Mouse (Mus musculus) ES-CJ7 (cell line): ENCODE measurements around the gene Masp2.

Experiments
- DNase-seq: peaks from one replicate; pipeline ENCODE4 v3.0.0; 2011; ENCODE audit warnings: low read depth, low spot score

Masp2 gene

DNA sequence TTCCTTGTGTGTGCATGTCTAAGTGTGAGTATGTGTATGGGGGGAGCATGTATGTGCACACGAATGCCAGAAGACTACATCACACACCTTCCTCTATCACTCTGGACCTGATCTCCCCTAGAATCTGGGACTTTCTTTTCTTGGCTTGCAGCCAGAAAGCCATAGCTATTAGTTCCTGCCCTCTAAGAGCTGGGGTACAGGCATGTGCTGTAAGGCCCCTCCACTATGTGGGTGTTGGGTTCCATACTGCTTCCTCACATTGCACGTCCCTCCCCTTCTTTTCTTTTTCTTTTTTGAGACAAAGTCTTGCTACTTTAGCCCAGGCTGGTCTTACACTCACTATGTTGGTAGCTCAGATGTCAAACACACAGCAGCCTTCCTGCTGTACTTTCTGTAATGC is 33.0 kb downstream of the Masp2 start:
- DNase-seq = no peak

DNA sequence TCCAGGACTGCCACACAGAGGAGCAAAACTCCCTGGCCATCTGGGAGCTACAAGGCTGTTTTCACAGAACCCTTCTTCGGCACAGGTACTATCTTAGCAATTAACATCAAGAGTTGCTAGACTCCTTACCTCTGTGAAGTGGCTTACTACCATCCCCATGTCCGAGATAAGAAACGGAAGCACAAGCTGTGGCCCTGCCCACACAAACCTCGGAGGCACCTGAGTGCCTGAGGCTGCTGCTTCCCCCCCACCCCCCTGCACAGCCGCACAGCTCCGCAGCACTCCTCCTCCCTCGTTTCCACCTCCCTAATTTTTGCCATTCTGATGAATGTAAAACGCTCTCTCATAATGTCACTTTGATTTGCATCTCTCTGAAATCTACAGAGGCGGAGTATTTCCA is 35.9 kb downstream of the Masp2 start:
- no peak for DNase-seq

DNA sequence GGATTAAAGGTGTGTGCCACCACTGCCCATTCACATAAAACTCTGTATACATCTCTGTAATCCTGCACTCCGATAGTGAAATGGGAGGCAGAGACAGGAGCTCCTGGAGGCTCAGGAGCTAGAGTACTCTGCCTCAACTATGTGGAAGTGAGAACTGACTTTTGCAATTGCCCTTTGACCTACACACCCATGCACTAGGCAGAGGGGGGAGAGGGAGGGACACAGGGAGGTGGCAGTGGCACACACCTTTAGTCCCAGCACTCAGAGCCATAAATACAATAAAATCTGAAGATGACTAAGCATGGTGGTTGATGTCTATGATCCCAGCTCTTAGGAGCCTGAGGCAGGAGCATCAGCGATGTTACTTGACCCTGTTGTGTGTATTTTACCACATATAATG is 37.1 kb downstream of the Masp2 start:
- DNase-seq = no peak

DNA sequence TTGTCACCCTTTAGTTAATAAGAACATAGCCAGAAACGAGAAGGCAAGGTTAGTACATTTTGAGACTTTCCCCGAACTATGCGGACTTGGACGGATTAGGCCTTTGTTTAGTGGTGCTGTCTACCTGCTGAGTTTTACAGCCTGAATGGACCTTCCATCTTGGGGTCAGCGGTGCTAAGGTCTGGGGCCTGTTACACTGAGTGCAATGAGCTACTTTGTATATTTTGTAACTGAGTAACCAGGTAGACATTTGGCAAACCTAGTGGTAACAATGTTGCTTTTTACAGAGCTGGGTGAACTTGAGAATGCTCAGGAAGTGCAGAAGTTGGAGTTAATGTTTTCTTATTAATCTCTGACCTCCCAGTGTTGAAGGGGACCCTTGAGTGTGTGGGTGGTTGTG is 38.8 kb downstream of the Masp2 start:
- DNase-seq = no peak

DNA sequence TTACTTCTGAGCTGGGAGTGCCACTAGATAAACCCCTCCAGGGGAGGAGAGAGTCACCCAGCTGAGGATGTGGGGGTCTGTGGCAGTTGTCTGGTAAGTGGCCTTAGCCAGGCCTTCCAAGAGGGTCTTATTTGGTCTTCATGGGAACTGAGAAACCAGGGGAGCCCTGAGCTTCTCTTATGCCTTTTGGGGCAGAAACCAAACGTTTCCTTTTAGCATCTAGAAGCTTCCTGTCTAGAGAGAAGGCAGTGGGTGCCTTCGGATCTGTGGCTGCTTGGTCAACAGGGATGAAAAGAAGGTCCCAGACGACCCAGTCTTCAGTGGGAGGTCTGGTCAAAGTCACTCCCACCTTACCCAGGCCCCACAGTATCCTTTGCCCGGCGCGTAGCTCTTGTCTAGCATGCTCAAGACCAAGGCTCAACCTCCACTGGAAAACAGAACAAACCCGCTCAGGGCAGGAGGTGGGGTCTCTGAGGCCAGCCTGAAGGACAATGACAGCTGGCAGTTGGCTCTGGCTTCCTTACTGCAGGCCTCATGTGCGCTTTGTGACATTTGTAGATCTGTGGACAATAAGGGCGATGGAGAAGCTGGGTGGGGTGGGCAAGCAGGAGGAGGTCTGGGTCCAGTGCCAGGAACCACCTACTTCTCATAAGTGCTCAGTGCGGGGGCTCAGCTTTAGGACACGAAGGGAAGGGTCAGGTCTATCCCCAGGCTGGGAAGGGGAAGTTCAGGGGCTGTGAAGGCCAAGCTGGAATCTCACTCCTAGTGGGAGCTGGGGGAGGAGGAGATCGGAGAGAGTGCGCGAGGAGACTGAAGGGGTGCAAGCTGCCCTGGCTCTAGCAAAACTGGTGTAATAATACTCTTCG is 41.2 kb downstream of the Masp2 start, which contains the start of gene Gm572:
Gene Gm572 (plus strand): TSS at position 27 of the 866 bp plus-strand sequence.
- no peak for DNase-seq

DNA sequence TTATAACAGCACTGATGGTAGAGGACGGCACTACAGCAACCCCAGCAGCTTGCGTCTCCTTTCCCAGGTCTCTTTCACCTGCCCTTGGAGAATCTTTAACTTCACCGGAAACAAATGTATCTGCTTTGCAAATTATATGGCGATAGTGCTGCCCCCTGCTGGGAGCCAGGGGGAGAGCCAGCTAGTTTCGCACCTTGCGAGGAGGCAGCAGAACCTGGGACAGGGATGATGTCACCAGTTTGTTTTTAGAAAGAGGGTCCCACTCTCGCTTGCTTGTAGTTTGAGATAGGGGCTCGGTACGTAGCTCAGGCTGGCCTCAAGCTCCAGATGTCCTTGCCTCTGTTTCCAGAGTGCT is 41.8 kb downstream of the Masp2 start:
- peak; percentile 88 for DNase-seq

DNA sequence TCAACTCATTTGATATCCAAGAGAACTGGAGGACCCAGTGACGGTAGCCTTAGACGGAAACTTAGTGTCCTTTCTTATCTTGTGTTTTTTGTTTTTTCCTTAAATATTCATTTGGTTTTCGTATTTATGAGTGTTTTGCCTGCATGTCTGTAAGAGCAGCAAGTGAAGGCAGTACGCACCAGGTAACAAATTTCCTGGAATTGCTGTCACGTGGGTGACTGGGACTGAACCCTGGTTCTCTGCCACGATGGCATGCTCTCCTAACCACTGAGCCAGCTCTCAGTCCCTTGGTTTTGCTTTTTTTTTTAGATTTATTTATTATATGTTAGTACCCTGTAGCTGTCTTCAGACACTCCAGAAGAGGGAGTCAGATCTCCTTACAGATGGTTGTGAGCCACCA is 42.6 kb downstream of the Masp2 start:
- DNase-seq = no peak

DNA sequence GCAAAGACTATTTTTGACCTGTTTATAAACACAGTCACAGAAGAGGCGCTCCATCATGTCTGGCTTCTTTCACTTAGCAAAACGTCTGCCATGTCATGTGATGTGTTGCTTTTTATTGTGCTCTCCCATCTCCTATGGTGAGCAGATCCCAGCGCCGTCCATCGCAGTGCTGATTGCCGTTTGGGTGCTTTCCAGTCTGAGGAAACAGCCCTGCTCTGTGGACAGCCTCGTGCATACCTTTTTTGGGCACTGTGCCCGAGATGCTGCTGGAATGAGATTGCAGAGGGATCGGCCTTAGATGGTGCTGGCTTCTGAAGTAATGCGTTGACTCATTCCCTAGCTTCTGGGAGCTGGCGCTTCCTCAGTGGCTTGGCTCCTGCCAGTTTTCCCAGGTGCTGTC is 44.3 kb downstream of the Masp2 start:
- no peak for DNase-seq

DNA sequence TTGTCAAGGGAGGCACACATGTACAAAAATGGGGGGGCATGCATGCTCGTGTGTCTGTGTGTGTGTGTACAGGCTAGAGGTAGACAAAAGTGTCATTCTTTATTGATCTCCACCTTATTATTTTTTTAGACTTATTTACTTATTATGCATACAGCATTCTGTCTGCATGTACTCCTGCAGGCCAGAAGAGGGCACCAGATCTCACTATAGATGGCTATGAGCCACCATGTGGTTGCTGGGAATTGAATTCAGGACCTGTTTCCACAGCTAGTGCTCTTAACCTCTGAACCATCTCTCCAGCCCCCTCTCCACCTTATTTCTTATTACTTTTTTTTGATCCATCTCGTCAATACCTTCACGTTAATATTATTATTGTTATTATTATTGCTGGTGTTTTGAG is 47.0 kb downstream of the Masp2 start:
- peak; percentile 49 for DNase-seq

DNA sequence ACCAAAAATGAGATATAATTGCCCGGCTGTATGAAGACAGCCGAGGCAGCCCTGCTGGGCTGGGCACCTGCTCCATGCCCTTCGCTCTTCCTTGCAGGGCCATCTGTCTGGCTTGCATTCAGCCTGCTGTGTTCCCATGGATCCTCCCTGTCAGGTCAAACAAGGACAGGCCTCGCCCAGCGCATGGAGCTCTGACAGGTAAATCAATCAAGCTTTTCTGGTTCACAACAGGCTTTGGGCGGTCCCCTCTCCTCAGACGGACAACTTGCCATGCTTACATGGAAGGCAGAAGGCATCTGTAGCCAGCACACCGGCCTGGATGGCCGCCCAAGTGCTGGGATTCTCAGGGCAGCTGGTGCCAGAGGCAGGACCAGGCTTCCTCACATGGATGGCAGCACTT is 48.7 kb downstream of the Masp2 start:
- DNase-seq = peak; percentile 55

DNA sequence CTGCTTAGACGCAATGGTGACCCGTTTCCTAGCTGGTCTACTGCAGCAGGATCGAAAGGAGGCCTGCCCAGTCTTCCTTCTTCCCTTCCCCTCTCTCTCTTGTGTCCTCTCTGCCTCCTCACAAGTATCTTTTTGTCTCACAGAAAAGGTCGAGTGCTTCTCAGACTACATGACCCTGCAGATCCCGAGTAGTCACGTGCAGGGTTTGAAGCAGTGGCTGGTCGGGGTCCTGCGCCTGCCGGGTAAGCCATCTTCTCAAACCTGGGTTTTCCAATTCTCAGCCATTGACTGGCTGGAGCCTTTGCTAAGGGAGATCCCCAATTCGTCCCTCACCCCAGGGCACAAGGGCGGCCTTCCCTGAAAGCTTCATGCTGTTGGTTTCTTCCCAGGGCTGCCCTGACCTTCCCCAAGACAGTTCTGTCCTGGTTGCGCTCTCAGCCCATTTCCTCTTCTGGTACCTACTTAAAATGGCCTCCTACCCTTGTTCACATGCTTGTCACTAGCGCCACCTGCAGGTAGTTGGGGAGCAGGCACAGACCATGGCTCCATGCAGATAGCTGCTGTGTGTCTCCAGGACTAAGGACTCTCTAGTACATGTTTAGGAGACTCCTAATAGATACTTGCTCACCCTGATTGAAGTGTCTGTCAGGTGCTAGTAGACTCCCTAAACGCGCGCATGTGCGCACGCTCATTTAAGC is 52.5 kb downstream of the Masp2 start:
- DNase-seq = peak; percentile 93

DNA sequence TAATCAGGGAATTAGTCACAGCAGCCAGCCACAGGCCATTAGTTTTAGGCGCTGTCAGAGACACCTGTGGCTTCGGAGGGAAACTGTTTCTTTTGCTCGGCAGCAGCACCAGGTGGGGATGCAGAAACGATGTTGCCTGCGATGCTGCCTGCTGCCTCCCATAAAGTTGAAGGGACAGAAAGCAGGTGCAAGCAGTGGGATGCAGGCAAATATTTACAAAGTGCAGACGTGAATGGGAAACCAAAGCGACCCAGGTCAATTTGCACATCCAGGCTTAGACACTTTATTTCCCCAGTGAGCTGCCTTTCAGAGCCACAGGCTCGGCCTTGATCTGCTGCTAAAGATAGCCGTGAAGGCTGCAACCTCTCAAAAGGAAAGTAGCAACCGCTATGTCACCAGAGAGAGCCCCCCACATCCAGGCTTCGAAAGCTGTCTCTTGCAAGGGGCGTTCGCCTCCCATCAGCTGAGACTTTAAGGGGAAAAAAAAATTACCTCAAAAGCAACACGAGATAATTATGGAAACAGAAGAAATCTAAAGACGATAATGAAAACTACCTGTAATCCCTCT is 54.4 kb downstream of the Masp2 start:
- DNase-seq = no peak

DNA sequence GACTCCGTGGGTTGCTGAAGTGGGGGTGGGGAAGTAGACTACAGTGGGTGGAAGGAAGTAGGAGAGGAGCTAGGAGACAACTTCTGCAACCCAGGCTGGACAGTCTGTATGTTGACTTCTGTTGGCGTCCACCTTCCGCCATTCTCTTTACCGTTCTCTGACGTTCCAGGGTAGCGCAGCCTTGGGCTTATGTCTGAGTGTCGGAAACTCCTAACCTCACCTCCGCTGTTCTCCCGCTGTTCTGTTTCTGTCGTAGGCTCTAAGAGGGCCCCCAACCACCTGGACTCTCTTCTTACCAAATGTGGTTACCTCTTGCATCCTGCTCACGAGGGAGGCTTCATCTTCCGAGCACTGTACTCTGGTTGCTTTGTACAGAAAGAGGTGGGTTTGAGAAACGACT is 55.4 kb downstream of the Masp2 start:
- DNase-seq = no peak

DNA sequence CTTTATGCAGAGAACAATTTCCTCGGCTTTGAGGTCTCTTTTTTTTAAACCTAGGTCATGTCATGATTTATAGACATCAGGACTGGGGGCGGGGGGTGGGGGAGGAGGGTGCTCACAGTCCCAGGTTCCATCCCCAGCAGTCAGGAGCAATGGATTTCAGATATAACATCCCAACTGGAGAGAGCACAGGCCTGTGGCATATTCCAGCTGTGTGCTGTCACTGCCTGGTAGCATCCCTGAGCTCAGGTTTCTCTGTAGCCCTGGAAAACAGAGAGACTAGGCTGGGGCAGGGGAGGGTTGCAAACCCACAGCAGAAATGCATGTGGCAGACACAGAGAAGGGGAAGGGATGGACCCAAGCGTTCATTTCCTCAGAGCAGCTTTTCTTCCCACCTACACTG is 57.8 kb downstream of the Masp2 start:
- DNase-seq = no peak

DNA sequence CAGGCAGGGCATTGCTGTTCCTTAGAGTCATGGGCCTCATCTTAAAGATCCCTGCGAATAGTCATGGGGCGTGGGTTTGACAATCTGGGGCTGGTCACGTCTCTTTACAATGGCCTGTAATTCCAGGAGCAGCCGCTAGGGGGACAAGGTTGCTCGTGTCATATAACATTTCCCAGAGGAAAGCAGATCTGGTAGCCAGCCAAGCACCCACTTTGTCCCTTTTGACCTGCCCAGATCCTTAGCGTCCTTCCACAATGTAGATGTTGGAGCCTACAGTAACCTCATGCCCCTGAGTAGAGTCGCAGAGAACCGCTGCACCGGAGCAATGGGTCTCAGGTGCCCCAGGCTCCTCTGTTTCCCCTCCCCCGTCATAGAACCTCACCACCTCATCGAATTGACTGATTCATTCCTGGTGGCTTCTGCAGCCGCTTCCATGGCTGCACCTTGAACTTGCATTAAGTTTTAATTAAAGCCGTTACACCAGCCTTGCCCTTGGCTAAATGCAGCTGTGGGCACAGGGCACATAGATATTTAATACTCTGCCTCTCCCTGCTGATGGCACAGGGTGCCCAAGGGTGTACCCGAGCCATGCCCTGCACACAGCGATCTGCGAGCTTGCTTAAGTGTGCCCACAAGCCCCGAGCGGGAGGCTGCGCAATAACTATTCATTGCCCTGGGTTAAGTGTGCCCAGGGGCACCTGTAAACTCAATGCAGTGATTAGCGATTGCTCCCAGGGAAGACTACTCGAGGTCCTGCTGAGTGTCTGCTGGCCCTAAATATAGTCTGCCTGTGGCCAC is 60.0 kb downstream of the Masp2 start:
- DNase-seq = peak; percentile 61

DNA sequence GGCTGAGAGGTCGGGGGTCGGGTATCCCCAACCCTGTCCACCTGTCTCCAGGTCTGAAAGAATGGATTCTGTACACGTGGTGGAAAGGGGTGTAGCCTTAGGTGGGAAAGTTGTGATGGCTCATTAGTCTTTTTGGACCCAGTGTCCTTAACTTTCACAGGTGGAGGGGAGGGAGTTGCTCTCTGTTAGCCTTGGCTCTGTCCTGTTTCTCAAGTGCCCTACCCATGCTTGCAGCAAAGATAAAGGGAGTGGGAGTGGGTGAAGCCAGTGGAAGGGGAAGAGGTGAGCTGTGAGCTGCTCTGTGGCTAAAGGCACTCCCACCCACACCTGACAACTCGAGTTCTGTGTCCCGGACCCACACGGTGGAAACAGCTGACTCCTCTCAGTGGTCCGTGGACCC is 61.0 kb downstream of the Masp2 start:
- no peak for DNase-seq

DNA sequence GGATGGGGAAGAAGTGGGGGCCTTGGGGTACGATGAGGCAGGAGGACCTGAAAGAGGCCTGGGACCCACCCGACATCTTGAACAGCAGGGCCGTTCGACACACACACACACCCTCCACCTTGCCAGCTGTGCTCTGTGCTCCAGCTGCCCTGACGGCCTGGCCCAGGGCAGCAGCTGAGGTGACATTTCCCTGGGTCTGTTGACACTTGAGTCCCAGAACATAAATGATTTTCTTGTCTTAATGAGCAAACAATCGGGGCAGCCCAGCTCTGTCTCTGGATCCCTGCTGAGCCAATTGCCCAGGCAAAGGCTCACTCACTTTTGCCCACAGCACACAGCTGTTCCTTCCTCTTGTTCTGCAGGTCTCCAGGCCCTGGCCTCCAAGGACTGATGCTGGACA is 61.7 kb downstream of the Masp2 start:
- DNase-seq = no peak
